Mouse (Mus musculus): ENCODE results near the gene Lmbr1.

GRCm38 (mm10) chr5:29197187-29197586 lies 181.0 kb downstream of the Lmbr1 start:
- no peak for TF ChIP-seq POLR2A (IDR thresholded peaks at IDR 0.05; ENCODE audit: borderline replicate concordance, extremely low read depth, insufficient read depth, insufficient read length, poor library complexity, severe bottlenecking)
- no peak for TF ChIP-seq CTCF (IDR thresholded peaks at IDR 0.05; ENCODE audit: borderline replicate concordance, extremely low read depth, insufficient read depth, insufficient read length)

Measured in brain, embryonic 14.5 days (tissue).